Mouse (Mus musculus) cerebral cortex, adult 2 months (tissue): Measurements from ENCODE around the gene Scube1.

Experiments
- WGBS: fragments of 180-500 bp; shearing (Covaris S2); methylation state at CpG from one replicate; pipeline ENCODE4 v1.1.7; 2018; 5-methylcytosine and 5-hydroxymethylcytosine counted together

Gene Scube1

GRCm38 (mm10) chr15:83724886-83725269 lies at the start of gene Scube1:
Gene Scube1 (minus strand): TSS chr15:83725021.
- WGBS = 1% methylated on average over 49 of the region's 51 CpGs

- WGBS = 62% methylated on average over 4 of the region's 4 CpGs
These were observed 48.1 kb upstream of the Scube1 start for GRCm38 (mm10) chr15:83772953-83773352.

GRCm38 (mm10) chr15:83772460-83772859 lies 47.6 kb upstream of the Scube1 start:
- 58% methylated on average over 5 of the region's 5 CpGs for WGBS

- WGBS = 70% methylated on average over 8 of the region's 8 CpGs
These were observed 46.7 kb upstream of the Scube1 start for GRCm38 (mm10) chr15:83771346-83772053.

DNA sequence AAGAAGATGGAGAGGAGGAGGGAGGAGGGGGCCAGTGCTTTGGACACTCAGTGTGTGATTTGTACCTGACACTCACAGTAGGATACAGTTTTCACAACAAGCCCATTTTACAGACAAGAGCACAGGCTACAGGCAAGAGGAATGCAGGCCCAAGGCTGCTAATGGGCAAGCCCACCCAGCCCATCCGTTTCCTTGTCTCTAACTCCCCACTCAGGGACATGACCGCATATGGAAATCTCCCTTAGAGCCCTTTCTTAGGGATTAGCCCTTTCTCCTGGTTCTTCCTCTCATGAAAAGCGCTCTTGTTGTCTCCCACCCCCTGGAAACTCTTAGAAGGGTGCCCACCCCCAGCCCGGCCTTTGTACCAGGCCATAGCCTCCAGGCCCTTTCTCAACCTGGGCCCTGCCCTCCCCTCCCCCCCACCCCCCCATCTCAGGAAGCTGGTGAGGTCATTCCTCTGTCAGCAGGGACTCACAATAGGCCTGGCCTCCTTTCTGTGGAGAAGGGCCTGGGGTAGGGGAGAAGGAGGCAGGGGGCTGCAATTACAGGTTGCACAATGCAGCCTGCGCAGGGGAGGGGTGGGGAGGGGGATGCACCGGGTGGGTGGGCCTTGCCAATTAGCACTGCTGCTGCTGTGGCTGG lies 40.7 kb upstream of the Scube1 start:
- WGBS = 57% methylated on average over 6 of the region's 6 CpGs

DNA sequence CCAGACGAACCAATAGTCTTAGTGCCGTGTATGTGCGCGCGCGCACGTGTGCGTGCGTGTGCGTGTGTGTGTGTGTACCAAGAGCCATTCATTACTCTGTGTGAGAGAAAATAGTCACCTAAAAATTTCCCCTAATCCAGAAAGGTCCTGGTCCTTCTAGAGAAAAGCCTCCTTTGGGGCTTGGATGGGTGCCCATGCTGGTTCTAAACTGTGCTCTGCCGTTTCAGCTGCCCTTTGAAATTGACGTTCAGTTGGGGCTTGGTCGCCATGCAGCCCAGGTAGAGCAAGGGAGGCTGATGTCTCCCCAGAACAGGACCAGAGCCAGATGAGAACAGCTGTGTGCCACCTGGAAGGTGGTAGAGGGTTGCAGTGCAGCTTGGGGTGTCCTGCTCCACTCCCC lies 36.7 kb upstream of the Scube1 start:
- WGBS = 81% methylated on average over 13 of the region's 13 CpGs

GRCm38 (mm10) chr15:83760683-83761082 lies 35.9 kb upstream of the Scube1 start:
- 6% methylated on average over 10 of the region's 10 CpGs for WGBS

DNA sequence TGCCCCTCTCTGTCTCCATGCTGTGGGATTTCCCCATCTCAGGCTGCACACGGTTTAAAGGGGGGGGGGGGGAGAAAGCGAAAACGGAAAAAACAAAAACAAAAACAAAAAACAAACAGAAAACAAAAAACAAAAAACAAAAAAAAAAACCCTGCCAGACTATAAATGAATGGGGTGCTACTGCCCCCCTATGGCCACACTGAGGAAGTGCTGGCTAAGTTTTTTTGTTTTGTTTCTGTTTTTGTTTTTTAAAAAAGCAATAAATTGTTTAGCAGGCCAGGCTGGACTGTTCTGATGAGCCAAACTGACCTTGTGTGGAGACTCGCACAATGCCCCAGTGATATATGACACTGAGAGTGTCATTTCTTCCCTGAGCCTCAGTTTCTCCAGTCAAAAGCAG lies 34.1 kb upstream of the Scube1 start:
- 9% methylated on average over 4 of the region's 4 CpGs for WGBS

DNA sequence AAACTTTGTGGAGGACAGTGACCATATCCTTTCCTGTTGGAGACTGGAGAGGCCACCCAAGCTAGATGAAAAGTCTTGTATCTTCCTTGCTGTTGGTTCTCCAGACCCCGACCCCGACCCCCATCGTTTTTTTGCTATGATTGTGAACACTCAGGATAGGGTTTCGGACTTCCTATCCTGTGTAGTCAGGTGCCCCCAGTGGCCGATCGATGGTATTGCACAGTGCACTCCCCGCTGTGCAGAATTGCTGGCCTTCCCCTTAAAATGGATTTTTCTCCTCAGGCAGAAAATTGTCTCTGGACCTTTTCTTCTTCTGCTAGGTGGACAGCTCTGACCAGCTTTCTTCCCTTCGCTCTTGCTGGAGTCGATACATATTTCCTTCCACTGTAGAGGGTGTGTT lies 31.9 kb upstream of the Scube1 start:
- 27% methylated on average over 9 of the region's 9 CpGs for WGBS

DNA sequence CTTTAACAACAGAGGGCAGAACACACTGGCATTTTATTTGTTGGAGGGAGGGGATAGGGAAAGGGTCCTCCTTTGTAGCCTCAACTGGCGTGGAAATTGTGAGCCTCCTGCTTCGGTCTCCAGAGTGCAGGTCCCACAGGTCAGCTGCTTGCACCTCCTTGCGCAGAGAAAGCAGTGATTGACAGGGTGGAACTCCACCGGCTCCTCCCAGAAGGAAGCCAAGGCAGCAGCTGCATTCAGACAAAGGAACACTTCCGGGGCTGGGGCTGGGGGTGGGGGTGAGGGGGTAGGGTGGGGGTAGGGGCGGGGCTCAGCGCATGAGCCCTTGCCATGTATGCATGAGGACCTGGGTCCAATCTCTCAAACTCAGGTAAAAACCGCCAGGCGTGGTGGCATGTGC lies 24.6 kb upstream of the Scube1 start:
- WGBS = 71% methylated on average over 9 of the region's 9 CpGs

DNA sequence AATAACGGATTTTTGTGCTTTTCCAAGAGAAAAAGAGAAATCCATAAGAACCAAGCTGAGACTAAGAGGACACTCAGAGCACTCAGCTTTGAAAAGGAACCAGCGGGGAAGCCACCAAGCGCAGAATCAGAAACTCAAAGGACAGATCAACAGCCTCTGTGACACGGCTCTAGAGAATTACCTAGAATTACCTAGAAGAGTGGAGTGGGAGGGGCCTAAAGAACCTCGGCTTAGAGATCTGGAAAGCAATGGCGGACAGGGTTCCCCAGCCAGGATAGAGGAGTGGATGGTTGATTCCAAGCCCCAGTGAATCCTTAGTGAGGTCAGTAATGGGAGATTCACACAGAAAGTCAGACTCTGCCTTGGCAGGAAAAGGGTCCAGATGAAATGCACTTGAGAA lies 24.2 kb upstream of the Scube1 start:
- WGBS = 70% methylated on average over 6 of the region's 6 CpGs

GRCm38 (mm10) chr15:83746311-83746710 lies 21.5 kb upstream of the Scube1 start:
- WGBS = 25% methylated on average over 16 of the region's 16 CpGs

DNA sequence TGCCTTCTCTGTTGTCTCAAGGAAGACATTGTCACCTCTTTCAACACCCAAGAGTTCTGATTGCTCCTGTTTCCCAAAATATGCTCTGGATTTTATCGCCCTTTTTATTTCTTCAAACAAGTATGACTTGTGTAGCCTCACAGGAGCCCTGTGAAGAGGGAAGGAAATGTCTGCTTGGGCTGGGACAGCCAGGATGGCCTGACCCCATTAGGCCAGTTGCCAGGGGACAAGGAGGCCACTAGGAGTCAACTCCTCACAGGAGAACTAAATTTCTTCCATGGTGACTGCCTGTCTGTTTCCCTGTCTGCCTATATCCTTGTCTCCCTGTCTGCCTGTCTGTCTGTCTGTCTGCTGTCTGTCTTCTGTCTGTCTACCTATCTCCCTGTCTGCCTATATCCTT lies 17.2 kb upstream of the Scube1 start:
- 78% methylated on average over 1 of the region's 1 CpGs for WGBS

DNA sequence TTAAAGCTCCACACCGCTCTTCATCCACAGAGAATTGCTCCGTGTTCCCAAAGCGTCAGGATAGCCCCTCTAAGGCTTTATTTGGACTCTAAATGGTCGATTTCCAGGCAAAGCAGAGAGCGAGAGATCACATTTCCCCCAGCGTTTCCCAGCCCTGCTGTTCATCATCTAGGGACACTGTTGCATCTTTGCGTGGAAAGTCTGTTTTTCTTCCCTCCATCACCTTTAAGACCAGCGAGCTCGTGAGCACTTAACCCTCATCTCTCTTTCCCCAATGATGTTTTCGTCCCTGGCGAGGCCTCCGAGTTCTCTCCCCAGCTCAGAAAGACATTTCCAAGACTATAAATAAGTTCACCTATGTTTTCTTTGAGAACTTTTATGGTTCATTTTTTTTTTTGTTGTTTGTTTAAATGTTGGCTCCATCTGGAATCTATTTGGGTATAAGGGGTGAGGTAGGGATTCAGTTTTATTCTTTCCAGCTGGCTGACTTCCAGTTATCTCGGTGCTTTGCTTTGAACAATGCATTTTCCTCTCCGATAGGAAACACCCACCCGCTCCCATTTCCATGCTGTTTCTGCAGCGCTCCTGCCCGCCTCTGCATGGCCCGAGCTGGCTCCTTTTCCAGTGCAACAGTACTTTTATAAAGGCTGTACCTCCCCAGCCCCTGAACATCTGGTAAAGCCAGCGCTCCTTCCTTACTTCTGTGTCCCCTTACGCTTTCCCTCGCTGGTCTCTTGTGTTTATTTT lies 16.0 kb upstream of the Scube1 start:
- WGBS = 32% methylated on average over 21 of the region's 21 CpGs

GRCm38 (mm10) chr15:83727626-83728025 lies 2.8 kb upstream of the Scube1 start:
- 33% methylated on average over 3 of the region's 3 CpGs for WGBS

- WGBS = 86% methylated on average over 5 of the region's 5 CpGs
These were observed 1.9 kb upstream of the Scube1 start for GRCm38 (mm10) chr15:83726741-83727140.

DNA sequence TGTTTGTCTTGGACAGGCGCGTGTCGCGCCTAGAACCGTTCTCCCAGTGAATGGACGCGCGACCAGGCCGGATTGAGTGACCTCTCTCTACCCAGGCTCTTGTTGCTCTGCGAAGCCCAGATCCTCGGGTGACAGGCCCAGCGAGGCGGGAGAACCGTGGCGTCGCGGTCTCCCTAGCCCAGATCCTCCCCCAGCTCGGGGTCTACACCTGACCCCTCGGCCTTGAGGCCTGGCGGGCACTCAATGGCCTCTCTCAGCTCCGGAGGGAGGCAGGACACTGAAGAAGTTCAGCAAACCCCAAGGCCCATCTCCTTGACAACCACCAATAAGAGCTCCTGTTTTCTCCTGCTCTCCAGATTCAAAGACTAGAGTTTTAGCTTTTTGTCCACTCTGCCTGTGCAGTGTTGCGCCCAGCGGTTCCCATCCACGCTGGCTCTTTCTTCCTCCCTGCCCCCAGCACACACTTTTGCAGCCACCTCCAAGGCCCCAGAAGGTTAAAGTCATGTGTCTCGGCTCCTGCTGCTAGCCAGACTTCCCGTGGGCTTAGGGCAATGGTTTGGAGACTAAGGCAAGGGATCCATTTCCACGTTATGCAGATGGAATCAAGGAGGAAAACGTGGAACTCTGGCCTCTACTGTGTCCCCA lies 857 bp upstream of the Scube1 start:
- WGBS = 35% methylated on average over 28 of the region's 28 CpGs

GRCm38 (mm10) chr15:83724160-83724885 lies 498 bp downstream of the Scube1 start:
- WGBS = 2% methylated on average over 61 of the region's 61 CpGs

DNA sequence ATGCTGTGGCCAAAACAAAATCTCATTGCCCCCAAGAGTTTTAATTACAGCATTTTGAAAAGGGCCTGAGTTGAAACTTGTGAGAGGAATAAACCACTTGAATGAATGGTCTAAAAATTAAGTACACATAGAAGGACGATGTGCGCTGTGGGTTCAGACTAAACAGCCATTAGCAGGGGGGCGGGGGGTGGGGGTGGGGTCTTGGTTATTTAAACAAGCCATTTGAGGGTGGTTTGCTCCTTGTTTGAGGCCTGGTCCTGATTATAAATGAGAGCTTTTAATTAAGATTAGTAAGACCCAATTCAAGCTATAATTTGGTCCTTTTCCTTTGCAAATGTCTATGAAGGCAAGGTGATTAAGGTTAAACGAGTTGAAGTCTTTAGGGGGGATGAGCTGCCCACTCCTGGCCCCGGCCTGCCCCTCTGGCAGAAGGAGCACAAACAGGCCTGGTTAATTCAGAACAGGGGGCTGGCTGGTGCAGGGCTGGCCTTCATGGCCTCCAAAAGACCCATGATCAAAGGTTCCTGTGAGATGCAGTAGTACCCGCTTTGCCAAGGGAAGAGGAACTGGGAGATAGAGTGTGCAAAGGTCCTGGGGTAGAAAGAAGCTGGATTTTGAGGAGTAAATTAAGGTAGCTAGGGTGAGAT lies 9.1 kb downstream of the Scube1 start:
- WGBS = 76% methylated on average over 6 of the region's 6 CpGs

DNA sequence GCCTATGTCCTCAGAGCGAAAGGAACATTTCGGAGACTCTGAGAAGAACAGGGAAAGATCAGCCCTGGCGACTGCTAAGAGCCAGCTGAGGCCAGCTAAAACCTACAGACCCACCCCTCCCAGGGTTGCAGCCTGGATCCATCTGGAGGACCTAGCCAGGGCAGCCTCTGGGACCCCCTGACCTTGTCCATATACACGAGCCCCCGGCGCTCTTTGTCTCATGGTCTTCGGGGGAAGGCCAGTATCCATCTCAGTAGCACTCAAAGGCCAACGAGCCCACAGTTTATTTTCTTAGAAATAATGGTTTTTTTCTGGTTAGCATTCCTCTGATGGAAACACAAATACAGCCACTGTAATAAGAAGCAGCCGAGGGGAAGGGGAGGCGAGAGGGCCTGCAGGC lies 12.0 kb downstream of the Scube1 start:
- whole genome bisulfite sequencing = 87% methylated on average over 10 of the region's 10 CpGs

- 96% methylated on average over 5 of the region's 5 CpGs for WGBS
These were observed 12.5 kb downstream of the Scube1 start for GRCm38 (mm10) chr15:83712361-83712760.
